Mouse (Mus musculus) spleen, embryonic (tissue): ENCODE data around the gene Gpr160.

ENCODE experiments used
- CTCF ChIA-PET: fragments of 350-600 bp; sonication (Branson Sonifier 250); formaldehyde crosslinking; loops from one replicate; lab custom pipeline; 2022; lab: Charles Lee

Gpr160 gene

GRCm38 (mm10) chr3:30855604-30856458, at the start of gene Gpr160:
Gpr160 (plus strand) TSS chr3:30855950.
- CTCF ChIA-PET = no interaction called here

- CTCF ChIA-PET = no interaction called here
Observed at GRCm38 (mm10) chr3:30812881-30813280, 42.9 kb upstream of the Gpr160 start.

- CTCF ChIA-PET = interaction anchor here (0.7 kb wide), 1 partner anchor 18 kb away, joined by 3 read pairs; no protein-coding TSS in a partner anchor
Observed at GRCm38 (mm10) chr3:30818630-30819125, 37.1 kb upstream of the Gpr160 start.

GRCm38 (mm10) chr3:30822163-30822562, 33.6 kb upstream of the Gpr160 start:
- CTCF ChIA-PET = interaction anchor here (1.0 kb wide), 1 partner anchor 31 kb away, joined by 4 read pairs; no protein-coding TSS in a partner anchor

- CTCF ChIA-PET = no interaction called here
Observed at GRCm38 (mm10) chr3:30826069-30826468, 29.7 kb upstream of the Gpr160 start.

- CTCF ChIA-PET = no interaction called here
Observed at GRCm38 (mm10) chr3:30831848-30832606, 23.7 kb upstream of the Gpr160 start.

- CTCF ChIA-PET = no interaction called here
Observed at GRCm38 (mm10) chr3:30833254-30833653, 22.5 kb upstream of the Gpr160 start.

GRCm38 (mm10) chr3:30845755-30846154, 10.0 kb upstream of the Gpr160 start:
- CTCF ChIA-PET = no interaction called here

GRCm38 (mm10) chr3:30847413-30847812, 8.3 kb upstream of the Gpr160 start:
- CTCF ChIA-PET = no interaction called here

- CTCF ChIA-PET = interaction anchor here (0.5 kb wide), 1 partner anchor 1851 kb away, joined by 10 read pairs; no protein-coding TSS in a partner anchor
Observed at GRCm38 (mm10) chr3:30851422-30851821, 4.3 kb upstream of the Gpr160 start.

- CTCF ChIA-PET = no interaction called here
Observed at GRCm38 (mm10) chr3:30853596-30853995, 2.2 kb upstream of the Gpr160 start.

- CTCF ChIA-PET = interaction anchor here (0.6 kb wide), 1 partner anchor 48 kb away, joined by 4 read pairs; no protein-coding TSS in a partner anchor
Observed at GRCm38 (mm10) chr3:30859599-30859998, 3.8 kb downstream of the Gpr160 start.

GRCm38 (mm10) chr3:30860705-30861104, 5.0 kb downstream of the Gpr160 start:
- CTCF ChIA-PET = no interaction called here

GRCm38 (mm10) chr3:30863712-30864435, 8.1 kb downstream of the Gpr160 start:
- CTCF ChIA-PET = no interaction called here

GRCm38 (mm10) chr3:30864640-30865039, 8.9 kb downstream of the Gpr160 start:
- CTCF ChIA-PET = no interaction called here

GRCm38 (mm10) chr3:30868176-30868575, 12.4 kb downstream of the Gpr160 start:
- CTCF ChIA-PET = no interaction called here

- CTCF ChIA-PET = no interaction called here
Observed at GRCm38 (mm10) chr3:30868625-30869024, 12.9 kb downstream of the Gpr160 start.

GRCm38 (mm10) chr3:30869995-30870394, 14.2 kb downstream of the Gpr160 start:
- CTCF ChIA-PET = no interaction called here

- CTCF ChIA-PET = no interaction called here
Observed at GRCm38 (mm10) chr3:30876709-30877108, 21.0 kb downstream of the Gpr160 start.

- CTCF ChIA-PET = no interaction called here
Observed at GRCm38 (mm10) chr3:30887449-30887848, 31.7 kb downstream of the Gpr160 start.

- CTCF ChIA-PET = no interaction called here
Observed at GRCm38 (mm10) chr3:30889014-30889413, 33.3 kb downstream of the Gpr160 start.

GRCm38 (mm10) chr3:30896721-30897120, 41.0 kb downstream of the Gpr160 start:
- CTCF ChIA-PET = no interaction called here
